Mouse (Mus musculus): Measurements from ENCODE around the gene Rwdd1. TPM values are rescaled to one million over a fixed set of nuclear protein-coding genes. Genes with fewer than 3 reads are reported as not detected.

The Rwdd1 gene
- polyA plus RNA-seq (2021; fragmentation: Nextera tagmentation), result 169 and 170 TPM in 2 replicates
- long read RNA-seq, experiment 1, transcript Rwdd1-201 (7 exons, 1,090 nt), result major isoform, 55 of 144 reads
- long read RNA-seq, experiment 1, partial matches to known transcripts, result 88 of 144 reads
- long read RNA-seq, experiment 1, other reads (novel, unspliced or antisense), result 1 of 144 reads
- long read RNA-seq, experiment 2, transcript Rwdd1-201 (7 exons, 1,090 nt), result major isoform, 69 of 76 reads
- long read RNA-seq, experiment 2, partial matches to known transcripts, result 2 of 76 reads
- long read RNA-seq, experiment 2, other reads (novel, unspliced or antisense), result 5 of 76 reads

DNA sequence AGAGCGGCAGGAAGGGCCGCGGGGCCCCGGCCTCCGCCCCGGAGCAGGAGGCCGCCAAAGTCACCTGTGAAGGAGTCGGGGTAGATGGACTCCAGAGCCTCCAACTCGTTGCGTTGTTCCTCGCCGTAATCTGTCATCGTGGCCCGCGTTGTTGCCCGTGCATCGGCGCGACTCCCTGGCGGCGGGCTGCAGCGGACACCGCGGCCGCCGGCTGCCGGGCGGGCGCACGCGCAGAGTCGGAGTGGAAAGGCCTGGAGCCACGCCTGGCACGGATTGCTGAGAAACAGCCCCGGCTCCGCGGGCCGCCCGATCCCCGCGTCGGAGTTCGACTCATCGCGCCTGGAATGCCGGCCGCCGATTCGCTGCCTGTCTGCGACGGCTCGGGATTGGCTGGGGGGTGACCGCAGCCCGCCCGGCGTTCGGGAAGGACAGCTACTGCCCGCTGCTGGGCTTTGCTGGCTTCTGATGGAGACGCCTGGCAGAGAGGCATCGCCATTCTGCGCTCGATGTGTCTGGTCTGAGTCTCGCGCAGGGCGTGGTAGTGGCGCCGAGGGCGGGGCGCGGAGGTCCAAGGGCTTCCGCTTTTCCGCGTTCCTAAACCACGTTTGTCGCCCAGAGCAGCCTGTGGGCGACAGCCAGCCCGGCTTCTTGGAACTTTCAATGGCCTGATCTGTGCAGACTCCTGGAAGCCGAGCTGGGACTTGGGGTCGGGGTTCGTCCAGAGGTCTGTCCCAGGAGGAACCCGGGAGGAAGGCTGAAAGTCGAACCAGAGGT lies at the start of gene Rwdd1:
TSS of gene Rwdd1 (minus strand) at position 323 of the 774 bp plus-strand sequence.

DNA sequence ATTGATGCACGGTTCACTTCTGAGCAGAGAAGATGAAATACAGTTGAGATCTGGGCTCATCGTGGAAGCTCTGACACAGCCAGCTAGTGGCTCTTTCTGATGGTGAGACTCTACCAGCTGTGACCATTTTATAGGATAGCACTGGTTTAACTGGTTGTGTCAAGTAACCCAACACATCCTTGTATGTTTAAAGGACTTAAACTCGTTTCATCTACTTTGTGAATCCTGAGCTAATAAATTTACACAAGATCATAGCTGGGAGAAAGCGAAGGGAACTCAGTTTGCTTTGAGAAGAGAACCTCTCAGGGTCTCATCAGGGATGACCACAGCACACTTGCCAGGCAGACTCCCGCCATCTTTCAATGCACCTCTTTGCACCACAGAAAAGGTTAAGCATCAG lies 24.8 kb upstream of the Rwdd1 start, which contains the start of gene Calhm4:
TSS of gene Calhm4 (minus strand) at position 101 of the 400 bp plus-strand sequence.

DNA sequence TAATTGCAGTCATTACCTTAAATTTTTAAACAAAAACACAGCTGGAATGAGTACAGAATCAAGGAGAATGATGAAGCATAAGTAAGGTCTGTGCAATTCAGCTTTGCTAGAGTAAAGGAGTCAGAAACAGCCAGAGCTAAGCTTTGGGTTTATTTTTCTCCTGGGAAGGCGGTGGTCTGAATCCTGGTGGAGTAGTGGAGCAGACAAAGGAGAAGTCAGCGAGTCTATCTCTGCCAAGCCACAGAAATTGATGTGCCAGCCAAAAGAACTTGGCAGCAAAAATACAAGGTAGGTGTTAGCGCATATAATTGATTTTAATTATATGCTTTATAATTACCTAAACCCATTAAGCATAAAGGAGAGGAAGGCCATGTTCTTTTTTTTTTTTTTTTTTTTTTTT lies 18.0 kb upstream of the Rwdd1 start, which contains the start of gene Trappc3l:
TSS of gene Trappc3l (plus strand) at position 197 of the 400 bp plus-strand sequence.

DNA sequence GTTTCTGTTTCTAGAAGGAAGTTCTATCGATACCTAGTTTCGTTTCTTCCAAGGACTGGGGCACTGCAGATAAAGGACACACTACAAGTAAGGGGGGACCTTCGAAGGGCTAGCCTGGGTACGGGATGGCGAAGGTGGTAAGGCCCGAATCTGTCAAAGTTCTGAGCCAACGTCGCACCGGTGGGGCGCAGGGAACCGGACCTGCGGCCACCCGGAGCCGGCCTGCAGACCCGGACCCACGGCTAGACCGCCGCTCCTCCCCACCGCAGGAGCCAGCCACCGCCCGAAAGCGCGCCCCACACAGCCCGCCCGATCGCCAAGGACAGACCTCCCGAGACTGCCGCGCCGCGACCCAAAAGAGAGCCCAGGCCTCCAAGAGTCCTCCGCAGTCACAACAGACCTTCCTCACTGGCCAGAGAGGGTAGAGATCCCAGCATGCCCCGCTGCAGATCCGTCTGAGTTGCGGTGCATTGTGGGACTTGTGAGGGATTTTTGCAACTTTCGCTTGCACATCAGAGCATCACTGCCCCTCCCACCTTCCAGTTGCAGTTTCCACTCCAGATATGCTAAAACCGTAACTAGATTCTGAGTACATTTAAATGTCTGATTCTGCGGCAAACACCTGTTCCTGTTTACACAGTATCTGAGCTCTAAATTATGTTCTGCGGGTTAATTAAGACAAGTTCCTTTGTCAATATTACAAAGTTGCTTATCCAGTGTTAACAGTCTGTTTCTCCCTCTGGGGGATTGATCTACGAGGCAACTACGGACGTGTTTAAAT lies 68.4 kb downstream of the Rwdd1 start, which contains the start of gene Zup1:
TSS of gene Zup1 (minus strand) at position 467 of the 781 bp plus-strand sequence.

Other genes starting within 250 kb of the Rwdd1 start
- gene Sult3a2, start 232.9 kb downstream of the Rwdd1 start, polyA plus RNA-seq (2021; fragmentation: Nextera tagmentation), result not detected in 2 replicates
- gene Sult3a1, start 161.9 kb downstream of the Rwdd1 start, polyA plus RNA-seq (2021; fragmentation: Nextera tagmentation), result not detected in 2 replicates
- gene Rsph4a, start 114.5 kb downstream of the Rwdd1 start, polyA plus RNA-seq (2021; fragmentation: Nextera tagmentation), result 1.1 and 2.7 TPM in 2 replicates
- 5.3 TPM in 2 replicates for gene Zup1, start 68.4 kb downstream of the Rwdd1 start, polyA plus RNA-seq (2021; fragmentation: Nextera tagmentation)
- gene Trappc3l, start 18.0 kb upstream of the Rwdd1 start, polyA plus RNA-seq (2021; fragmentation: Nextera tagmentation), result 0.15 and 0.23 TPM in 2 replicates
- gene Calhm4, start 24.7 kb upstream of the Rwdd1 start, polyA plus RNA-seq (2021; fragmentation: Nextera tagmentation), result not detected in 2 replicates
- 4.4 and 4.6 TPM in 2 replicates for gene Calhm5, start 76.9 kb upstream of the Rwdd1 start, polyA plus RNA-seq (2021; fragmentation: Nextera tagmentation)
- gene Calhm6, start 108.4 kb upstream of the Rwdd1 start, polyA plus RNA-seq (2021; fragmentation: Nextera tagmentation), result 0.59 and 1.4 TPM in 2 replicates
- 1.6 and 1.7 TPM in 2 replicates for gene Dse, start 188.1 kb upstream of the Rwdd1 start, polyA plus RNA-seq (2021; fragmentation: Nextera tagmentation)